Mouse (Mus musculus) kidney, adult 2 months (tissue): Measurements from ENCODE around the gene Sh3rf3. TPM values are rescaled to one million over a fixed set of nuclear protein-coding genes. Genes with fewer than 3 reads are reported as not detected.

ENCODE experiments used
- DNase-seq: peaks from one replicate; pipeline ENCODE4 v3.0.0; 2021
- H3K27ac ChIP-seq: fragments of 200-500 bp; 2 replicates; pipeline ENCODE4 v1.5.1; 2012; ENCODE audit warnings: low read depth, low read length, control low read depth, inconsistent platforms; ENCODE audit not compliant: insufficient read depth
- H3K27me3 ChIP-seq: fragments of 200-500 bp; replicated peaks from 2 replicates; pipeline ENCODE4 v1.6.1; 2012; ENCODE audit warnings: mild to moderate bottlenecking, moderate library complexity, low read length, inconsistent platforms; ENCODE audit not compliant: control insufficient read depth, insufficient read depth
- H3K36me3 ChIP-seq: fragments of 200-500 bp; 2 replicates; pipeline ENCODE4 v1.6.1; 2012; ENCODE audit warnings: mild to moderate bottlenecking, moderate library complexity, low read length, inconsistent platforms; ENCODE audit not compliant: control insufficient read depth, insufficient read depth
- H3K4me1 ChIP-seq: fragments of 200-500 bp; 2 replicates; pipeline ENCODE4 v1.6.1; 2011; ENCODE audit warnings: low read length; ENCODE audit not compliant: control insufficient read depth, insufficient read depth
- H3K4me3 ChIP-seq: fragments of 200-500 bp; 2 replicates; pipeline ENCODE4 v1.5.1; 2011; ENCODE audit warnings: mild to moderate bottlenecking, low read depth, low read length, control low read depth; ENCODE audit not compliant: insufficient read depth
- CTCF ChIP-seq: fragments of 200-500 bp; conservative IDR thresholded peaks from 2 replicates; pipeline ENCODE4 v1.5.1; 2011; ENCODE audit warnings: low read depth, mild to moderate bottlenecking, control low read depth, low read length, moderate library complexity, mixed read lengths; ENCODE audit not compliant: insufficient read depth, insufficient read length
- POLR2A ChIP-seq: fragments of 200-500 bp; IDR thresholded peaks from one replicate; pipeline ENCODE4 v1.6.1; 2011; ENCODE audit warnings: low read depth, low read length, control low read depth
- WGBS: fragments of 180-500 bp; shearing (Covaris S2); methylation state at CpG from one replicate; pipeline ENCODE4 v1.1.7; 2018; 5-methylcytosine and 5-hydroxymethylcytosine counted together
- polyA plus RNA-seq: library from polyadenylated mRNA; depleted of rRNA; stranded (reverse); fragments of >200 nt; gene quantifications from 2 replicates; pipeline ENCODE4 v1.2.3, GENCODE M21; 2012

Sh3rf3 gene
- polyA plus RNA-seq, 1 experiment, result 0.22 TPM

DNA sequence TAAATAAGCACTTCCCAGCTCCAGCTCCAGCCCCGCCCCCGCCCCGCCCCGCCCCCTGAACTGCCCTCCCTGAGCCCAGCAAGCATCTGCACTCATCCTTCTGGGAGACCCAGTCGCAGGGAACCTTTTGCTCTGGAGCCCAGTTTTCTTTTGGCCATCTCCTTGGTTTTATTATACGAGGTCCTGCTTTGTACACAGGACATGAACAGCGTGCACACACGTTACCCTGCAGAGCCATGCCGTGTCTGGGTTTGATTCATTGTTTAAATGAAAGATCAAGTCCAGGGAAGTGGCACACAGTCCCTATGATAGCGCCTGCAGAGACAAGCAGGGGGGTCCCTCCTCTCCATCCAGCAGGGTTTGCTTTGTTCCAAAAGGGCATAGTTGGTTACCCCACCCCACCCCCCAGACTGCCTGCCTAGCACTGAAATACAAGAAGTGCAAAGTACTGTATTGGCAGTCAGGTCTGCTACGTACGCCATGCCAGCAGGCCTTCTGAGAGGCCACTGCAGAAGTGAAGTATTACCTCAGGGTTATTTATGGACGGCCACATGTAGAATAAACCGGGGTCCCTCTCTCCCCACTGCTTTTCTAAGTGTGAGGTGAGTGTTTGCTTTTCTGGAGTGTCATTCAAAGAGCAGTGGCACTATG is 41.5 kb downstream of the Sh3rf3 start:
- Histone ChIP-seq H3K36me3 (no peaks in the 10 kb centered on the region), H3K4me3 (no peak overlapping the region), H3K4me1 (no peaks in the 10 kb centered on the region), H3K27ac (no peak overlapping the region), H3K27me3 (no peaks in the 10 kb centered on the region)
- DNase-seq, result no peak
- TF ChIP-seq CTCF (no peak), POLR2A (no peak)
- WGBS, result 25% methylated on average over 14 of the region's 14 CpGs

DNA sequence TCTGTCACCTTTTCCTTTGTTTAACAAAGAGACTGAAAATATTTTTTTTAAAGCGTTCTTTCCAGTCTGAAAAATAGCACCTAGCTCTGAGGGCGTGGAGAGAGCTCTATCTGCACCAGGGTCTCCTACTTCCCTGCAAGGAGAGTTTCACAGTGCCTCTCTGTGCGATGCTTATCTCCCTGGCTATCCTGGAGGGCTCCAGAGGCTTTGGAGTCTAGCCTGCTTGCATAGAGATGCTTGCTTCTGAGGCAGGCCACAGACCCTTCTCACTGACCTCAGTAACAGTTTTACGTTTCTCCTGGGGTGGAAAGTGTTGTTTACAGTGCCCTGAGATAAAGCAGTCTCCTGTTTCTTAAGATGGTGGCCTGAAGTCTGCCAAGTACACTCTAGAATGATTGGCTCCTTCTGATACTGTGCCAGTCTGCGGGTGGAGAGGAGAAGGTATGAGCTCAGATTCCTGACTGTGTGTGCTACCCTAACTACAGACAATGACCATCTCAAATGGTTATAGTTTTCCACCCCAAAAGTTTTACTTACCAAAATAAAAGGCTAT is 42.1 kb downstream of the Sh3rf3 start:
- no peak for TF ChIP-seq CTCF
- TF ChIP-seq POLR2A, result no peak
- Histone ChIP-seq H3K36me3 (no peaks in the 10 kb centered on the region), H3K4me1 (no peaks in the 10 kb centered on the region), H3K4me3 (no peak overlapping the region), H3K27ac (no peak overlapping the region), H3K27me3 (no peaks in the 10 kb centered on the region)
- WGBS, result 55% methylated on average over 5 of the region's 5 CpGs
- DNase-seq, result no peak

DNA sequence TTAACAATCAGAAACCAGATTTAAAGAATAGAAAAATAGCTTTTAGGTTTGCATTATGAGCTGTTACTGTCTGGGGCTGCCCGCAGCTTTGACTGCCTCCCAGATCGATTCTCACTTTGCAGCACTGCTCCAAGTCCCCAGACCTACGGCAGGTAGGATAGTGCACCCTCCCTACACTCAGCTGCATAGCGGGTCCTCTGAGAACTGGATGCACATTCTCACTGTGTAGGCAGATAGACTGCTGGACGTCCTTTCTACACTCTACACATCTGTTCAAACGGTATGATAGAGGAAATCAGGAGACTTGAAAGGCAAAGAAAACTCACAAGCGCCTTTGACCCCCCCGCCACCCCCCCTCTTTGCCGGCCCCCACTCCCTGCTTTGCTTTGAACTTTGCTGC is 42.7 kb downstream of the Sh3rf3 start:
- Histone ChIP-seq H3K4me1 (no peaks in the 10 kb centered on the region), H3K27ac (no peak overlapping the region), H3K4me3 (no peak overlapping the region), H3K27me3 (no peaks in the 10 kb centered on the region), H3K36me3 (no peaks in the 10 kb centered on the region)
- DNase-seq, result no peak
- 70% methylated on average over 9 of the region's 9 CpGs for WGBS
- TF ChIP-seq POLR2A, result no peak
- no peak for TF ChIP-seq CTCF

DNA sequence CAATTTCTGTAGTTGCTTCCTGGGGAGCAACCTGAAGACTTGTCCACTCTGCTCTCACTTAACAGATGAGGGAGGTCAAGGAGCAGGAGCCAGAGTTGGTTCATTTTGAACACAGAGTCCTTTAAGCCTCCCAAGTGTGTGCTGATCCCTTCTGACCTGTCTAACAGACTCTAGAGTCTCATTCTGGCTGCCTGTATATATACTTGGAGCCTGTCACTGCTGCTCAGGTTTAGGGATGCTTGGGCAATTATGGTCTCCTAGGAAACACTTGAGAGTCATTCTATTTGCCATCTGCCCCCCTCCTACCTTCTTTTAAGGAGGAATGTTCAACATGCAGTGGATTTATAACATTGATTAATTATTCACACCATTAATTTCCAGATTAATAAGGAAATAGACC is 43.6 kb downstream of the Sh3rf3 start:
- no peak for DNase-seq
- H3K27me3 ChIP-seq, result no peaks in the 10 kb centered on the region
- no peak for TF ChIP-seq POLR2A
- TF ChIP-seq CTCF, result no peak
- H3K4me1 ChIP-seq, result no peaks in the 10 kb centered on the region
- H3K27ac ChIP-seq, result no peak overlapping the region
- H3K4me3 ChIP-seq, result no peak overlapping the region
- H3K36me3 ChIP-seq, result no peaks in the 10 kb centered on the region

DNA sequence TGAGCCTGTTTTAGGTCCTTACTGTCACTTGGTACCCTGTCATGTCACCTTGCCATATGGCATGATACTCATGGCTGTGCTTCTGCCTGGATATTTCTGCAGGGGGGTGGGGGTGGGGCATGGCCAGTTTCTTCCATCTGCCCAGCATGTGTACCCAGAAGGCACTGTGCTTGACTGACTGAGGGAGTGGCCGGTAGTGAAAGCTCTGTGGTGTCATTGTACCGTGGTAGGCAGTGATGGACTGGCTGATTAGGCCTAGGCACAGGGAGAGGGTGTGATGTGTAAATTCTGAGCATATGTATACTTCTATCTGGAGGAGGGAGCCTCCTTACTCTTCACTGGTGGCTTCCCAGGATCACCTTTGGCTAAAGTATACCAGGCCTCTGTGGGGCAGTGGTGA is 51.6 kb downstream of the Sh3rf3 start:
- no peaks in the 10 kb centered on the region for H3K36me3 ChIP-seq
- DNase-seq, result no peak
- no peaks in the 10 kb centered on the region for H3K4me1 ChIP-seq
- H3K27ac ChIP-seq, result no peak overlapping the region
- H3K4me3 ChIP-seq, result no peak overlapping the region
- H3K27me3 ChIP-seq, result no peaks in the 10 kb centered on the region
- TF ChIP-seq POLR2A (no peak), CTCF (no peak)
- 69% methylated on average over 2 of the region's 2 CpGs for WGBS

DNA sequence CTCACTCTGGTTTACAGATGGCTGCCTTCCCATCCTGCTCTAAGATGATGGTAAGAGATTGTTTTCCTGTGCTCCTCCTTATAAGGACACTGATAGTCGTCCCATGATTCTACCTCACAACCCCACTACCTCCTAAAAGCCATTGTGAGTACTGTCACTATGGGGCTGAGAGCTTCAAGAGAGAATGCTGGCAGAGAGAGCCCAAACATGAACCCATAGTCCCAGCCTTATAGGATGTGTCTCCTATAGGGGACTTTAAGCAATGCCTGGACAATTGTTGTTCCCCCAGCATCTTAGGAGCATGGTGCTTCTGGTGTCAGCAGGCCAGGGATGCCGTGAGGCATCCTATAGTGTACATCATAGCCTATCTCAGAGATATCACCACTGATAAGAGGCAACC is 54.4 kb downstream of the Sh3rf3 start:
- Histone ChIP-seq H3K4me3 (no peak overlapping the region), H3K27ac (no peak overlapping the region), H3K36me3 (no peaks in the 10 kb centered on the region), H3K27me3 (no peaks in the 10 kb centered on the region), H3K4me1 (no peaks in the 10 kb centered on the region)
- no peak for TF ChIP-seq CTCF
- no peak for TF ChIP-seq POLR2A
- WGBS, result 87% methylated on average over 2 of the region's 2 CpGs
- no peak for DNase-seq

DNA sequence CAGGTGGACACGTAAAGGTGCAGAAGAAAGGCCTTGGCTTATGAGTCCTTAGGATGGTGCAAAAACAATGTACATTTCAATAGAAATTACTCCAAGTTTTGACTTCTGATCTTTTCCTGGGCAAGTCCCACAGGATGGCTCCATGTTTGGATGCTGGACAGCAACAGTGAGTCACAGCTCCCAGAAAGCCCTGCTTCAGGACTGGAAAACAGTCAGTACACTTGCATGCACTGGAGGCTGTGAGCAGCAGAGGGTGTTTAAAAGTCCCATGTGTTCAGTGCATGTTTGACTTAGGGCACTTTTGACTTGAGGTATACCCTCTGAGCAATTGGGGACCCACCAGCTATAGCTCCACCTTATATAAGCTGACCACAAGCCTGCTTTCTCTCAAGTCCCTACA is 56.7 kb downstream of the Sh3rf3 start:
- H3K27ac ChIP-seq, result no peak overlapping the region
- H3K4me1 ChIP-seq, result no peaks in the 10 kb centered on the region
- TF ChIP-seq CTCF (no peak), POLR2A (no peak)
- H3K36me3 ChIP-seq, result no peaks in the 10 kb centered on the region
- H3K27me3 ChIP-seq, result no peaks in the 10 kb centered on the region
- no peak overlapping the region for H3K4me3 ChIP-seq
- WGBS, result 80% methylated on average over 1 of the region's 1 CpGs
- no peak for DNase-seq
